Mouse (Mus musculus): Measurements from ENCODE around the gene Zfp646.

GRCm38 (mm10) chr7:127837473-127837872 is 38.5 kb upstream of the Zfp646 start:
- TF ChIP-seq CTCF (IDR thresholded peaks at IDR 0.05) (no peak), EP300 (IDR thresholded peaks at IDR 0.05) (no peak)
